ENCODE assay signal across 8 mouse cellular contexts in the genomic region with DNA sequence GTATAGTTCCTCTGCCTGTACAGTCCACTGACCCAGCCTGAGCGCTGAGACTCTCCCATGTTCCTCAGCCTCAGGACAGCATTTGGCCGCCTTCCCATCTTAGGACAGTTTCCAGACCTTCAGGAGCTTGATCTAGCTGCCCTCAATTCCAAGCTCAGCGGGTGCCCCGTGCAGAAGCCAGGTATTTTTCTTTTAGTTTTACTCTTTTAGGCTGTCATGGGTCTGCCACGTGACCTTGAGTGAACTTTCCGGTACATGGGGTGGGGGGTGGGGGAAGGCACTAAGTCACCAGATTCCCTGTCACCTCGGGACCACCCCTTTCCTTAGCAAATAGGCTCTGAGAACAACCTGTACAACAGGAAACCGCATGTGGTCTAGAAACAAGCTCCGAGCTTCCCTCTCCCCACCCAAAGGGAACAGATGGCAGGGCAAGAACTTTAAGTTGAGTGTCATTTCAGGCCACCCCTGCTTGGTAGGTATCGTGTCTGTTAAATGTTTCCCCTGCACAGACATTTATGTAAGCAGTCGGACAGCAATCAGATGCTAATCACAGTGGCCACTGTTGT. TPM values are rescaled to one million over a fixed set of nuclear protein-coding genes. Genes with fewer than 3 reads are reported as not detected.
DNase-seq lines count a peak whose midpoint lies in the region; TF ChIP-seq lines count a peak whose summit lies in the region.
"Had no signal": no experiment of that assay in that cellular context is flagged by ENCODE, and none has a peak within 500 bp of the region (broad histone marks: within the 10 kb centered on the region; RNA-seq: fewer than 3 reads in every experiment).

No protein-coding gene starts in this region.

- H3K9me3 ChIP-seq in ES-Bruce4 (replicated peaks; ENCODE audit: control insufficient read depth, insufficient read depth, low read length, poor library complexity, severe bottlenecking), result no peaks in the 10 kb centered on the region

- TF ChIP-seq CTCF in ES-Bruce4 (IDR thresholded peaks at IDR 0.05; ENCODE audit: low read depth, low read length), result no peak

- intact Hi-C loops in left cerebral cortex, postnatal 25 days (cut with DNase I), result no loop called here

- H3K27ac ChIP-seq in ES-Bruce4 (ENCODE audit: insufficient read depth, low read length), result peak overlapping the region; percentile 54

- TF ChIP-seq EP300 in ES-Bruce4 (IDR thresholded peaks at IDR 0.05; ENCODE audit: insufficient read depth, low read depth, low read length), result peak; percentile 71

- H3K36me3 ChIP-seq in ES-Bruce4 (ENCODE audit: control insufficient read depth, insufficient read depth, low read length, poor library complexity, severe bottlenecking), result no peaks in the 10 kb centered on the region

- H3K27me3 ChIP-seq in ES-Bruce4 (ENCODE audit: control insufficient read depth, insufficient read depth, low read length, poor library complexity, severe bottlenecking), result no peaks in the 10 kb centered on the region

- peak; percentile 52 for DNase-seq in adipocyte (ENCODE audit: low spot score)
- peak; percentile 64 for DNase-seq in gastrocnemius, postnatal 25 days
- DNase-seq in kidney, postnatal 25 days, result peak; percentile 62 to 73
- peak; percentile 50 for DNase-seq in spleen, adult 12 weeks (ENCODE audit: low spot score)
- no peak for DNase-seq in right cerebral cortex, adult 2 months (ENCODE audit: low spot score in 2 of 2)
- no peak for DNase-seq in left cerebral cortex, postnatal 25 days (ENCODE audit: low spot score in 2 of 2)

- 0 out of 2 replicates have a peak overlapping the region, but pooled peaks have one; percentile 4 for H3K9ac ChIP-seq in ES-Bruce4 (ENCODE audit: low read depth, poor library complexity, severe bottlenecking)

- no peak for TF ChIP-seq POLR2A in ES-Bruce4 (IDR thresholded peaks at IDR 0.05; ENCODE audit: insufficient read depth, low read length)

- H3K4me3 ChIP-seq in ES-Bruce4 (ENCODE audit: low read depth, low read length), result peak overlapping the region; percentile 33
- H3K4me3 ChIP-seq: erythroblast, embryonic 14.5 days had no signal

- peaks cover 8% of the 10 kb centered on the region for H3K4me1 ChIP-seq in ES-Bruce4 (ENCODE audit: control insufficient read depth, insufficient read depth, low read length)

RNA-seq across cellular contexts. Expression of a gene that starts 5.5 kb away (rescaled TPM):
- 17.0 TPM in 2 replicates for polyA plus RNA-seq in ES-Bruce4 (2011; ENCODE audit: insufficient read depth, insufficient read length, low read depth, missing spikeins)
- 10 to 100 TPM; 15.3 to 17.7 TPM for total RNA-seq in gastrocnemius, postnatal 25 days (2021)
- total RNA-seq in left cerebral cortex, postnatal 25 days (2021), result 10 to 100 TPM; 26.3 to 29.1 TPM

RNA-seq across cellular contexts. Expression of a gene that starts 47.1 kb away (rescaled TPM):
- 55.6 and 62.5 TPM in 2 replicates for polyA plus RNA-seq in ES-Bruce4 (2011; ENCODE audit: insufficient read depth, insufficient read length, low read depth, missing spikeins)
- 1 to 10 TPM; 9.2 to 9.6 TPM for total RNA-seq in gastrocnemius, postnatal 25 days (2021)
- total RNA-seq in left cerebral cortex, postnatal 25 days (2021), result 10 to 100 TPM; 40.6 to 40.9 TPM

Comparison
In these comparisons a context has a peak if more than half of its experiments do, and no peak if none do; other contexts are left out.
1. DNase-seq: peak in adipocyte (single experiment), gastrocnemius, postnatal 25 days (single experiment), kidney, postnatal 25 days (2 of 2) and spleen, adult 12 weeks (single experiment); none in right cerebral cortex, adult 2 months (0 of 2) and left cerebral cortex, postnatal 25 days (0 of 2).